Mouse (Mus musculus) urinary bladder, postnatal 4 days (tissue): ENCODE results near the gene Rps27.

Experiments
- DNase-seq, 2 experiments: peaks; one replicate each; pipeline ENCODE4 v3.0.0; 2021 to 2022; ENCODE audit warnings: low spot score in 2 of 2

Gene Rps27

GRCm38 (mm10) chr3:90183581-90183980, 29.9 kb downstream of the Rps27 start:
- no peak for DNase-seq

GRCm38 (mm10) chr3:90179566-90179965, 33.9 kb downstream of the Rps27 start:
- DNase-seq: no peak
